Mouse (Mus musculus) forebrain, embryonic 16.5 days (tissue): ENCODE data around the gene Pld2. TPM values are rescaled to one million over a fixed set of nuclear protein-coding genes. Genes with fewer than 3 reads are reported as not detected.
"Not testable (repeated sequence)": the region's sequence is repeated elsewhere in the genome, so short reads cannot be mapped to it uniquely, and the experiment has no call there.

Experiments
- ATAC-seq: fragments of 200-750 bp; cut with Nextera tagmentation; 2 replicates; pipeline ENCODE4 v1.8.0; 2017; ENCODE audit warnings: mild to moderate bottlenecking, moderate library complexity
- H3K27ac ChIP-seq: fragments of 300-500 bp; sonication (generic); 2 replicates; pipeline ENCODE4 v1.5.1; 2014; ENCODE audit warnings: low read length, control low read depth
- H3K27me3 ChIP-seq: fragments of 300-500 bp; sonication (generic); replicated peaks from 2 replicates; pipeline ENCODE4 v1.6.1; 2014; ENCODE audit warnings: low read length; ENCODE audit not compliant: control insufficient read depth, insufficient read depth
- H3K36me3 ChIP-seq: fragments of 300-500 bp; sonication (generic); 2 replicates; pipeline ENCODE4 v1.6.1; 2014; ENCODE audit not compliant: control insufficient read depth, insufficient read depth
- H3K4me1 ChIP-seq: fragments of 300-500 bp; sonication (generic); replicated peaks from 2 replicates; pipeline ENCODE4 v1.6.1; 2014; ENCODE audit warnings: low read length; ENCODE audit not compliant: control insufficient read depth, insufficient read depth
- H3K4me2 ChIP-seq: fragments of 300-500 bp; sonication (generic); 2 replicates; pipeline ENCODE4 v1.6.1; 2014; ENCODE audit warnings: mild to moderate bottlenecking, low read length, control low read depth
- H3K4me3 ChIP-seq: fragments of 300-500 bp; sonication (generic); replicated peaks from 2 replicates; pipeline ENCODE4 v1.5.1; 2014; ENCODE audit warnings: mild to moderate bottlenecking, low read length, control low read depth
- H3K9ac ChIP-seq: fragments of 300-500 bp; sonication (generic); replicated peaks from 2 replicates; pipeline ENCODE4 v1.6.1; 2014; ENCODE audit warnings: low read depth, low read length, control low read depth
- H3K9me3 ChIP-seq: fragments of 300-500 bp; sonication (generic); 2 replicates; pipeline ENCODE4 v1.6.1; 2016; ENCODE audit warnings: low read length; ENCODE audit not compliant: control insufficient read depth
- WGBS: fragments of 180-500 bp; shearing (Covaris S2); extraction: QIAGEN DNeasy Blood & Tissue Kit; methylation state at CpG from one replicate; pipeline ENCODE4 v1.1.7; 2014; 5-methylcytosine and 5-hydroxymethylcytosine counted together
- polyA plus RNA-seq: library from polyadenylated mRNA; unstranded; fragments of >200 nt; fragmentation: Nextera tagmentation; extraction: Ambion mirVana; gene quantifications from 2 replicates; pipeline ENCODE4 v1.2.1, GENCODE M21; 2015

Pld2 gene
- polyA plus RNA-seq, 1 experiment from 2014 or later = 9.0 TPM

DNA sequence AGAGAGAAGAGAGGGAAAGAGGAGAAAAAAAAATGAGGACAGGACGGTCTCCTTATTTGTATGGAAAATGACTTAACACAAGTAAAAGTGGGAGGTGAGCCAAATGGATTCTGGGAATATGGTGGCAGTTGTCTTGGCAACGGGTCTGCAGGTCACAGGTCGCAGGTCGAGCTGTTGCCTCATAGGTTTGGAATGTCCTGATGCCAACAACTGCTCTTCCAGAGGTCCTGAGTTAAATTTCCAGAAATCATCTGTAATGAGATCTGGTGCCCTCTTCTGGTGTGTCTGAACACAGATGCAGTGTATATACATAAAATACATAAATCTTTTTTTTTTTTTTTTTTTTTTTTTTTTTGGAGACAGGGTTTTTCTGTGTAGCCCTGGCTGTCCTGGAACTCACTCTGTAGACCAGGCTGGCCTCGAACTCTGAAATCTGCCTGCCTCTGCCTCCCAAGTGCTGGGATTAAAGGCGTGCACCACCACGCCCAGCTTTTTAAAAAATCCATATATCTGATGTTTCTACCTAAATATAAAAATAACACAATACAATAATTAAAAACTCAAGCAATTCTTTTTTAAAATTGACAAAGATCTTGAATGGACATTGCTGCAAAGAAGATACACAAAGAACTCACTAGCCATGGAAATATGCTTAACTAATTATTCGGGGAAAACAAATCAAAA is 16.4 kb upstream of the Pld2 start:
- H3K27ac ChIP-seq, H3K9me3 ChIP-seq, H3K4me3 ChIP-seq, ATAC-seq, H3K9ac ChIP-seq, H3K4me2 ChIP-seq, H3K27me3 ChIP-seq: not testable (repeated sequence)
- peaks cover 18% of the 10 kb centered on the region for H3K36me3 ChIP-seq
- H3K4me1 ChIP-seq = peaks cover 12% of the 10 kb centered on the region
- 86% methylated on average over 8 of the region's 8 CpGs for WGBS

DNA sequence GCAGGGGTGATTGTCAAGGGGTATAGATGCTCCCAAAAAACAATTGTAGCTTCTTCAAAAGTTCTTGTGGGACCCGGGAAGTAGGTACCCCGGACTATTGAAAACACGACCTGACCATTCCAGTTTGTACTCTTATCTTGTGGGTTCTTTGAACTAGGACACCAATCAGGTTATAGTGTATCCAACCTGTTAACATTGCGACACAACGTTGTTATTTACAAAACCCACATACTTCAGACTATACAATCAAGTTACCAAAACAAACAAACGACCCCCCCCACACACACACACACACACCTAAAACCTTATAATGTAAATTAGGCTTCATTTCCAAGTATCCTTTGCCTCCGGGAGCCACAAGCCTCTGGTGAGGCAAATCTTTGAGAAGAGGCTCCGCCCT is 15.1 kb upstream of the Pld2 start:
- H3K36me3 ChIP-seq = peaks cover 18% of the 10 kb centered on the region
- H3K4me3 ChIP-seq = peak overlapping the region; percentile 75
- H3K4me2 ChIP-seq = peak overlapping the region; percentile 61
- no peak overlapping the region for H3K27ac ChIP-seq
- H3K9me3 ChIP-seq = no peaks in the 10 kb centered on the region
- peak overlapping the region; percentile 45 for H3K9ac ChIP-seq
- 6% methylated on average over 8 of the region's 8 CpGs for WGBS
- H3K27me3 ChIP-seq = peaks cover 2% of the 10 kb centered on the region
- H3K4me1 ChIP-seq = peaks cover 12% of the 10 kb centered on the region
- ATAC-seq = peak; percentile 49

DNA sequence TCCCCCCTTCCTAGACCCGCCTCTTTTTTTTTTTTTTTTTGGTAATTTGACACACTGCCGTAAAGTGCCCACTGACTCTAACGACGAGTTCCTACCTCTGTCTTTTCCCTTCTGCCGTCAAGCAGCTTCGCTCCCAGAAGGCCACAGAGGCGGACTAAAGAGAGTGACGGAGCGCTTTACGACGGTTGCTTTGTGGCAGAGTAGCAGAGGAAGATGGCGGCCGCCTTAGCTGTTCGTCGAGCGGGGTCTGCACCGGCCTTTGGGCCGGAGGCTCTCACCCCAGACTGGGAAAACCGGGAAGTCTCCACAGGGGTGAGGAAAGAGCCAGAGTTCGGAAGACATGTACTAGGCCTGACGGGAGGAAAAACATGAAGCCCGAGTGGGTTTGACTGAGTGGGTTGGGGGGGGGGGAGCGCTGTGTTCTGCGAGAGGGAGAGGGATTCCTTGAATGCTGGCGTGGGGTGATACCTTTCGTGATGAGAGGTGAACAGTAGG is 14.6 kb upstream of the Pld2 start, which contains the start of gene Psmb6:
Gene Psmb6, plus strand, starts transcription at position 184 of the 495 bp plus-strand sequence.
- H3K4me2 ChIP-seq = peak within 1 kb of the TSS; percentile 90

DNA sequence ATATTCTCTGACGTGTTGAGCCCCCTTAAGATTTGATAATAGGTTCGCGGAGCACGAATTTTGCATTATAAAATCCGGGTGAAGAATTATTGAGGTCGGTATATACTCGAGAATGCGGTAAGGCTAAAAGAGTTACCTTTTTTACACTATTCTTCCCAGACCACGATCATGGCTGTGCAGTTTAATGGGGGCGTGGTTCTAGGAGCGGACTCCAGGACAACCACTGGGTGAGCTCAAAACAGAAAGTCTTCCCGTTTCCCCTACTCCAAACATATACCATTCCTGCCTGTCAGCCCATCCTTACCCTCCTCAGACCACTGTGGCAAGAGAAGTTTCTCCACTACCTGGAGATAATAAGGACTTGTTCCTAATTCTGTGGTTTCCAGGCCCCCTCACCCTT is 14.1 kb upstream of the Pld2 start:
- 4% methylated on average over 12 of the region's 12 CpGs for WGBS
- Histone ChIP-seq H3K4me2 (peak overlapping the region; percentile 90), H3K9me3 (no peaks in the 10 kb centered on the region), H3K36me3 (peaks cover 18% of the 10 kb centered on the region), H3K27ac (no peak overlapping the region), H3K4me1 (peaks cover 8% of the 10 kb centered on the region), H3K27me3 (no peaks in the 10 kb centered on the region), H3K4me3 (peak overlapping the region; percentile 75), H3K9ac (peak overlapping the region; percentile 71)
- peak; percentile 26 for ATAC-seq

More for the DNA sequence above, 14.6 kb upstream of the Pld2 start, which contains the start of gene Psmb6:
- Histone ChIP-seq H3K27ac (no peak within 1 kb of the TSS), H3K4me1 (peaks cover 9% of the 10 kb centered on the region), H3K4me3 (peak within 1 kb of the TSS; percentile 75), H3K9ac (peak within 1 kb of the TSS; percentile 71), H3K36me3 (peaks cover 18% of the 10 kb centered on the region), H3K27me3 (no peaks in the 10 kb centered on the region), H3K9me3 (no peaks in the 10 kb centered on the region)
- peak; percentile 97 for ATAC-seq
- under 1% methylated on average over 25 of the region's 26 CpGs for WGBS

DNA sequence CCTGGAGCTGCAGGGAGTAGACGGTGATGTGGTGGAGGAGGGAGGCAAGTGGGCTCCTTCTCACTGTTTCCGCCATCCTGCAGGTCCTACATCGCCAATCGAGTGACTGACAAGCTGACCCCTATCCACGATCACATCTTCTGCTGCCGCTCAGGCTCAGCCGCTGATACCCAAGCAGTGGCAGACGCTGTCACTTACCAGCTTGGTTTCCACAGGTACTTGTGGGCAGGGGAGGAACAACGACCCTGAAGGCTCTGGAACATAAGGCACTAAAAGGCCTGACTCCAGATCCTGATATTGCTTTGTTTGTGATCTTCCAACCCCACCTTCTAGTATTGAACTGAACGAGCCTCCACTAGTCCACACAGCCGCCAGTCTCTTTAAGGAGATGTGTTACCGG is 13.7 kb upstream of the Pld2 start:
- ATAC-seq = no peak
- Histone ChIP-seq H3K27me3 (no peaks in the 10 kb centered on the region), H3K4me2 (peak overlapping the region; percentile 90), H3K9ac (peak overlapping the region; percentile 71; the same call in 1 of the 2 replicates), H3K9me3 (no peaks in the 10 kb centered on the region), H3K36me3 (peaks cover 18% of the 10 kb centered on the region), H3K27ac (no peak overlapping the region), H3K4me3 (peak overlapping the region; percentile 75), H3K4me1 (peaks cover 8% of the 10 kb centered on the region)
- WGBS = 88% methylated on average over 12 of the region's 12 CpGs

DNA sequence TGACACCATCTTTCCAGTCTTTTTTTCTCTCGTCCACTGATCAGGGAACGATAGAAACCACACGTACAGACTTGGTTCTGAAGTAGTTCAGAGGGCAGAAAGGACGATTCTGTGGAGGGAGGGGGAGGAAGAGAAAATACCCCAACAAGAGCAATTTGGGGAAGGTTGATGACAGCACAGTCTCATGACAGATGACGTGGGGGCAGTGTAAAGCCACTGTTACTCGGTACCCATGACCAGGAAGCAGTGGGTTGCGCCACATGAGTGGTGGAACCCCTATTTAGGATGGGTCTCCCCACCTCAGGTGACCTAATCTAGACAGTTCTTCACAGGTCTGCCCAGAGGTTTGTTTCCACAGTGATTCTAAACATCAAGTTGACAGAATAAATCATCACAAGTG is 11.3 kb upstream of the Pld2 start:
- no peak for ATAC-seq
- peaks cover 8% of the 10 kb centered on the region for H3K4me1 ChIP-seq
- peaks cover 18% of the 10 kb centered on the region for H3K36me3 ChIP-seq
- H3K27ac ChIP-seq = no peak overlapping the region
- H3K9ac ChIP-seq = no peak overlapping the region
- H3K4me3 ChIP-seq = no peak overlapping the region
- 79% methylated on average over 7 of the region's 7 CpGs for WGBS
- no peaks in the 10 kb centered on the region for H3K9me3 ChIP-seq
- no peak overlapping the region for H3K4me2 ChIP-seq
- no peaks in the 10 kb centered on the region for H3K27me3 ChIP-seq

DNA sequence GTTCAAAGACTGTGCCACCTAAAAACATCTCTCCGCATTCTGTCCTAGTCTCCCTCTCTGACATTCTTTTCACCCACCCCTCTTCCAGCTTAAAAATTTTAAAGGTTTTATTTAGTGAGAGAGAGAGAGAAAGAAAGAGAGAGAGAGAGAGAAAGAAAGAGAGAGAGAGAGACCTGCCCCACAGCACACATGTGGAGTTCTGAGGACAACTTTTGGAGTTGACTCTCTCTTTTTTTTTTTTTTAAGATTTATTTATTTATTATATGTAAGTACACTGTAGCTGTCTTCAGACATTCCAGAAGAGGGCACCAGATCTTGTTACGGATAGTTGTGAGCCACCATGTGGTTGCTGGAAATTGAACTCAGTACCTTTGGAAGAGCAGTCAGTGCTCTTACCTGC is 8.8 kb upstream of the Pld2 start:
- H3K27ac ChIP-seq, H3K9me3 ChIP-seq, H3K27me3 ChIP-seq, H3K4me2 ChIP-seq, ATAC-seq, H3K9ac ChIP-seq, H3K4me1 ChIP-seq, H3K4me3 ChIP-seq: not testable (repeated sequence)
- peaks cover 18% of the 10 kb centered on the region for H3K36me3 ChIP-seq
- WGBS = 84% methylated on average over 2 of the region's 2 CpGs

DNA sequence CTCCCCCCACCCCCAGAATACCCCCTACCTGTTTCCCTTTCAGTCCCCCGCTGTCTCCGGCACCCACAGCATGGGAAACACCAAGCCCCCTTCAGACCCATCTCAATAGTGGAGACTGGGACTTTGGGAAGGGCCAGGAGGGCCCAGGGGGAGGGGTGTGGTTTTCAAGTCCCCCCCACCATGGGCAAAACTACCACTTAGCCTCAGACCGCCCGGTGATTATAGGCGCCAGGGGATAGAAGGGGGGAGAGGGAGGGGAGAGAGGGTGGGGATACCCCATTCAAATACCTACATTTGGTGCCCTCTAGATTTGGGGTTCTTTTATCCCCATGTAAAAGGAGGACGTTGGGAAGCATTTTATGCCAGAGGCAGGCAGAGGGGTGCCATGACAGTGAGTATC is 7.0 kb upstream of the Pld2 start, which contains the start of gene Gm40193:
Gene Gm40193, minus strand, starts transcription at position 101 of the 400 bp plus-strand sequence.
- no peak within 1 kb of the TSS for H3K4me3 ChIP-seq
- no peaks in the 10 kb centered on the region for H3K27me3 ChIP-seq
- peaks cover 5% of the 10 kb centered on the region; the same call in 1 of the 2 replicates for H3K36me3 ChIP-seq
- H3K9ac ChIP-seq = no peak within 1 kb of the TSS
- no peaks in the 10 kb centered on the region for H3K9me3 ChIP-seq
- no peak within 1 kb of the TSS for H3K4me2 ChIP-seq
- H3K27ac ChIP-seq = no peak within 1 kb of the TSS
- WGBS = 78% methylated on average over 6 of the region's 6 CpGs
- no peak for ATAC-seq
- no peaks in the 10 kb centered on the region for H3K4me1 ChIP-seq

DNA sequence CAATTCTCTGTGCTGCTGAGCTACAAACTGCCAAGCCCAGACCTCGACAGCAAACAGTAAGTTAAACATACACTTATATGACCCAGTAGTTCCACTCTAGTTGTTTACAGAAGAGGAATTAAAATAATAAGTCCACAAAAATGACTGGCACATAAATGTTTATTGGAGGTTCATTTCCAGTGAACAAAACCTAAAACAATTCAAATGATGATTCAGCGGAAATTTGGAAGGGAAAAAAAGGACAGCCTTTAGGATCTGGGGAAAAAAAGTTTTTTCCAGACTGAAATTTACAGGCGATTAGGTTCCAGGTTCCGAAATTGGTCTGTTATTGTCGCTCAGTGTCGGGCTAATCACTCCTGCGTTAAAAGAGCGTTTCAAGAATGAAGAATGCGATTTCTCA is 441 bp upstream of the Pld2 start:
- ATAC-seq = peak; percentile 23; the same call in 1 of the 2 replicates
- Histone ChIP-seq H3K9ac (peak overlapping the region; percentile 55; the same call in 1 of the 2 replicates), H3K36me3 (no peaks in the 10 kb centered on the region), H3K4me3 (peak overlapping the region; percentile 56), H3K4me2 (peak overlapping the region; percentile 69), H3K27me3 (peaks cover 3% of the 10 kb centered on the region; the same call in 1 of the 2 replicates), H3K9me3 (no peaks in the 10 kb centered on the region), H3K4me1 (peaks cover 11% of the 10 kb centered on the region), H3K27ac (no peak overlapping the region)
- 11% methylated on average over 9 of the region's 9 CpGs for WGBS
